Mouse (Mus musculus) myocyte (in vitro differentiated cells): ENCODE data around the gene Ripk1.

ENCODE experiments used
- CEBPB ChIP-seq: IDR thresholded peaks from 2 replicates; pipeline ENCODE4 v1.6.1; 2011; ENCODE audit warnings: mild to moderate bottlenecking, moderate library complexity; ENCODE audit not compliant: poor library complexity, insufficient read depth, severe bottlenecking
- E2F4 ChIP-seq: IDR thresholded peaks from one replicate; pipeline ENCODE4 v1.6.1; 2011; ENCODE audit warnings: mild to moderate bottlenecking, control low read depth, moderate library complexity; ENCODE audit not compliant: insufficient read depth
- MAX ChIP-seq: IDR thresholded peaks from one replicate; pipeline ENCODE4 v1.6.1; 2011; ENCODE audit warnings: low read depth, mild to moderate bottlenecking, control low read depth
- MYOD1 ChIP-seq, 3 experiments: IDR thresholded peaks; one replicate each; pipeline ENCODE4 v1.6.1; 2011; ENCODE audit warnings: control low read depth in 2 of 3, low read depth in 2 of 3, mild to moderate bottlenecking in 2 of 3, moderate library complexity in 1 of 3; ENCODE audit not compliant: insufficient read length in 2 of 3, control insufficient read depth in 1 of 3
- MYOG ChIP-seq, 3 experiments: IDR thresholded peaks; one replicate each; pipeline ENCODE4 v1.6.1; 2011; ENCODE audit warnings: control low read depth in 2 of 3, low read depth in 2 of 3, mild to moderate bottlenecking in 2 of 3; ENCODE audit not compliant: insufficient read length in 2 of 3, control insufficient read depth in 1 of 3, insufficient read depth in 1 of 3
- POLR2A ChIP-seq: IDR thresholded peaks from one replicate; pipeline ENCODE4 v1.6.1; 2011; ENCODE audit warnings: low read depth, mild to moderate bottlenecking, control low read depth, moderate library complexity; ENCODE audit not compliant: insufficient read length
- POLR2AphosphoS2 ChIP-seq: IDR thresholded peaks from one replicate; pipeline ENCODE4 v1.6.1; 2011; ENCODE audit warnings: low read depth, control low read depth; ENCODE audit not compliant: insufficient read length
- REST ChIP-seq: IDR thresholded peaks from one replicate; pipeline ENCODE4 v1.6.1; 2011; ENCODE audit warnings: mild to moderate bottlenecking, control low read depth, moderate library complexity; ENCODE audit not compliant: insufficient read depth, insufficient read length
- SRF ChIP-seq: IDR thresholded peaks from one replicate; pipeline ENCODE4 v1.6.1; 2011; ENCODE audit warnings: low read depth; ENCODE audit not compliant: control insufficient read depth, insufficient read length
- TCF12 ChIP-seq: IDR thresholded peaks from one replicate; pipeline ENCODE4 v1.6.1; 2011; ENCODE audit warnings: mild to moderate bottlenecking, control low read depth; ENCODE audit not compliant: poor library complexity, insufficient read depth, severe bottlenecking
- TCF3 ChIP-seq: IDR thresholded peaks from one replicate; pipeline ENCODE4 v1.6.1; 2011; ENCODE audit warnings: low read depth, control low read depth; ENCODE audit not compliant: insufficient read length
- USF1 ChIP-seq: IDR thresholded peaks from one replicate; pipeline ENCODE4 v1.6.1; 2011; ENCODE audit warnings: low read depth, mild to moderate bottlenecking, control low read depth, moderate library complexity

DNA sequence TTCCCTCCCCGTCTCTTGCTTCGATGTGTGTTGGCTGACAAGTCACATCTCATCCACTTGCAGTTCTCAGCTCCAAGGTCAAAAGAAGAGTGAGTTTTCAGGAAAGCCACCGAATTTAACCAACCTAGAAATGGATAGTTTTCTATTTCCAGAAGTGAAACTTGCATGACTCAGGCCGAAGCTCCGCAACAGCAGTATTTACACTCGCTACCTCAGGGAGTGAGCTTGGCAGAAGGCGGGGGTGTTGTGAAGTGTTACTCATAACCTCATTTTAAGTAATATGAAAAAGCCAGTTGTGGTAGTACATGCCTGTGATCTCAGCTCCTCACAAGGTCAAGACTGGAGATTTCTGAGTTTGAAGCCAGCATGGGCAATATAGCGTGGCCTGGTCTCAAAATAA lies 48.3 kb downstream of the Ripk1 start:
- no peak for TF ChIP-seq POLR2A
- no peak for TF ChIP-seq TCF3
- TF ChIP-seq MAX = no peak
- no peak for TF ChIP-seq POLR2AphosphoS2
- TF ChIP-seq CEBPB = no peak
- no peak for TF ChIP-seq USF1
- TF ChIP-seq E2F4 = no peak
- TF ChIP-seq TCF12 = no peak
- TF ChIP-seq MYOG (IDR thresholded peaks at IDR 0.05; ENCODE audit: control insufficient read depth in 1 of 3, insufficient read depth in 1 of 3, insufficient read length in 2 of 3, low read depth in 2 of 3) = no peak
- TF ChIP-seq MYOD1 (IDR thresholded peaks at IDR 0.05; ENCODE audit: control insufficient read depth in 1 of 3, insufficient read length in 2 of 3, low read depth in 2 of 3) = no peak
- no peak for TF ChIP-seq SRF
- TF ChIP-seq REST = no peak
